Mouse (Mus musculus) frontal cortex, postnatal 25 days (tissue): ENCODE measurements around the gene Prickle2.

Experiments
- DNase-seq, 2 experiments: peaks; one replicate each; pipeline ENCODE4 v3.0.0; 2022; ENCODE audit warnings: low spot score in 2 of 2

The Prickle2 gene

DNA sequence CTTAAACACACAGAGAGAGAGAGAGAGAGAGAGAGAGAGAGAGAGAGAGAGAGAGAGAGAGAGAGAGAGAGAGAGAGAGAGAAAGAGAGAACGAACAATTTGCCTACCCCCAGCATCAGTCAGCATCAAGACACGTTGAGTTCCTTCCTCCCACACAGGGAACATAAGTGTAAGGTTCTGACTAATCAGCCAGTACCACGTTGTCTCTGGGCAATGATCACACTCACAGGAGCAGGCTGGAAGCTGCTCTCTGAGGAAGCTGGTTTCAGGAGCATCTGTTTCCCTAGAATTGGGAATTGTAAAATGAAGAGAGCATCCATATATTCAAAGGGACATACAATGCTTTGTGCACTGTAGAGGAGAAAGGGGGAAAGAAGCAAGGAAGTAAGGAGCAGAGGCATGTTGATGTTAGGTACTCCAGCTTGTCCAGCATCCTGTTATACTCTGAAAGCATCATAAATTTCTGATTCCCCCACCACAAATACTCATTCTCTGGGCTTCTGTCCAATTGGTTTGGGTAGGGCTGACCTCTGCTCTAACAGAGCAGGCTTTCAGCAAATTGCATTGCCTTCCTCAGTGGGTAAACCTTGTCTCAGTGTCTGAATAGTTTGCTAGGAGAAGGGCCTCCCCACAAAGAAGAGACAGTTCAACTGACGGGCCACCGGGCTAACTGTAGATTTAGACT, 116.4 kb downstream of the Prickle2 start:
- no peak for DNase-seq

DNA sequence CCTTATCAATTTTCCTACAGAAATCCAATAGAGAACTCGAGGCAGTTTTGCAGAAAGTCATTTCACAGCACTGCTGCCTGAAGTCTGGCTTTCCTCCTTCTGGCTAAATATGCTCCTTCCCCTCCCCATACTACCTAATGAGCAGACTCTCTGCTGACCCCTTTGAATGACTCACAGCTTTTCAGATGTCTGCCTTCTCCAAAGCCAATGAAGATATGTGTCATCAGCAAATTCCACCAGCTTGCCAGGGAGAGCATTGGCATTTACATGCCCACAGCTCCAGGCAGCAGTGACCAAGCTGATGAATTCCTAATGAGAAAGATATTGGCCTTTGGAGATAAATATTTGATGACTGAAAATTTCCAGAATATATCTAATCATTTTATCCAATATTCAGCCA, 121.9 kb downstream of the Prickle2 start:
- no peak for DNase-seq

DNA sequence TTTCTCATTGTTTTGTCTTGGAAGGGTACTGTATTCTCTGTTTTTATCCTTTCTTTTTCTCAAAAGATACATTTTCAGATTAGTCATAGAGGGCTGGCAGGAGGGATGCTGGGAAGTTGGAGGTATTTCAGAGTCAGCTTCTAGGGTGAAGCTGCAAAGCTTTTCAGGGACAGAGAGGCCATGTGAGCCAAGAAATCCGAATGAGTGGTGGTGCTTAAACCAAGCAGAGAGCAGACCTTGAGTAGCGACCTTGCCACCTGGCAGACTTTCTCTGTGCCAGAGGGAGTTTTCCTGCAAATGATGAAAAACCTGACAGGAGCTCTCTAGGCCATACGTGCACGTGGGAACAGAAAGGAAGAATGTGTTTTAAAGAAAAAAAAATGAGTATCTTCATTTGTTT, 130.7 kb downstream of the Prickle2 start:
- DNase-seq, result no peak

DNA sequence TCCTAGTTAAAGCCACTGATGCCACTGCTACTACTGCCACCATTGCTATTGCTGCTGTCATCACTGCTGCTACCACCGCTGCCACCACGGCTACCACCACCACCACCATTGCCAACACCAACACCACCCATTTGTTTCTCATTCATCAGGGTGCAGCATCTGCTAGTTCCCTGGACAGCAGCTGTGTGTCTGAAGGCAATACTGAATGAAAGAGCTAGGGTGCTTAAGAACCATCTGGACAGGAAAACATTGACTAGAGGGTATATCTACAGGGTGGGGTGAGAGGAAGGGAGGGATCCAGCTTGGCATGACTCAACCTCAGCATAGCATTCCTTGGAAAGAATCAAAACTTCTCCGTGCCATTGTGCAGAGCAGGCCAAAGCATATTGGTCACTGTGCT, 133.8 kb downstream of the Prickle2 start:
- no peak for DNase-seq

DNA sequence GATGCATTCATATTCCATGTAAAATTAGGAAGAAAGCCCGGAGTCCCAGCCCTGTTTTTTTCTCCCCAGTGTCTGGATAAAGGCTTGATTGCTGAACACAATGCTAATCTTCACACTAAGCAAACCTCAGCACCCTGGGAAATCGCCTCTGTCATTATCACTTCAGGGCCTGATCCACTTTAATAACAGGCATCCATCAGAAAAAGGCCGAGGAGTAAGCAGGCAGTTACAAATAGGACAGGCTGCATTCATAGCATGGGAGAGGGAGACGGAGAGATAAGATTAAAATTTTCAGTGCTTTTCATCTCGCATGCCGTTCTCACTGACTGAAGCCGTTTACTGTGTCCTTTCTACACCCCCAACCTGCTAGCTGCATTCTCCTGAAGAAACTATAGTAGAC, 135.9 kb downstream of the Prickle2 start:
- no peak for DNase-seq

DNA sequence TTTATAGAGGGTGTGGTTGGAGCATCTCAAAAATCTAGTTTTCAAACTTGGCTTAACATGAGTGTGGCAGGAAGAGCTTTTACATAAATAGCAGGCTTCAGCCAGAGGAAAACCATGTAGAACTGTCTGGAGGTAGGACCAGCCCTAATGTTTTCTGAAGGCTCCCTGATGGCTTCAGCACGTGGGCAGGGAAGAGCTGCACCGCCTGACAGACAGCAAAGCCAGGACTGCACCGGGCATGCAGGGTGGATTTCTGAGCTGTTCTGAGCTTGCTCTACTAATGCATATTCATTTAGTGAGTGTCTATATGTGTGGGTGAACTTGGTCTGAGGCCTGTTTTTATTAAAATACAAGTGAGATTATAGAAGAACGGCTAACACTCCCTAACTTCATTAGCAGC, 136.7 kb downstream of the Prickle2 start:
- peak in 1 of 2 experiments; percentile 26 for DNase-seq

DNA sequence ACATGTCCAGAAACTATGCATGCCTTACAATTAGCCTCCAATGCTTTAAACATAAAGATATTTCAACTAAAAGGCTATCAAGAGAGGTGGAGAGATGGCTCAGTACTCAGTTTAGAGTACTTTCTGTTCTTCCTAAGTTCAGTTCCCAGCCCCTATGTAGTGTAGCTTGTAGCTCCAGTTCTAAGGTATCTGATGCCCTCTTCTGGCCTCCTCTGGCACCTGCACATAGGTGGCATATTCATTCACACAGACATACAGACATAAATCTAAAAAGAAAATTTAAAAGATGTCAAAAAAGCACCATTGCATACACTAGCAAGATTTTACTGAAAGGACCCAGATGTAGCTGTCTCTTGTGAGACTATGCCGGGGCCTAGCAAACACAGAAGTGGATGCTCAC, 146.7 kb downstream of the Prickle2 start:
- DNase-seq, result no peak

DNA sequence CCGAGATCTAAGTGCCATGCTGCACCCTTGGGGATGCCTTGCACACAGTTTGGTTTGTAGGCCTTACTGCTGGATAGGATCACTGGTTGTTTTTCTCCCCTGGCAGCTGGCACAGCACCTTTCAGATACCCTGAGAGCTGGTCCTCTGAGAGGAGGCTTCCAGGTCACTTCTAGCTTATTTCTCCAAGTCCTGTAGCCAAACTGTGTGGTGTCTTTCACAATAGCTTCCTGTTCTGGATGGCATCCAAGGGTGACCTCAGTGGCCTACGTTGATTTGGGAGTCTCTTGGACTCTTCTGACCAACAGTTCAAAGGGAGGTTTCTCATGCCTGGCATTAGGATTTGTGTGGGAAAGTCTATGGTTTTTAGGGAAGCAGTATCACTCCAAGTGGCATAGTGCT, 150.3 kb downstream of the Prickle2 start:
- no peak for DNase-seq

DNA sequence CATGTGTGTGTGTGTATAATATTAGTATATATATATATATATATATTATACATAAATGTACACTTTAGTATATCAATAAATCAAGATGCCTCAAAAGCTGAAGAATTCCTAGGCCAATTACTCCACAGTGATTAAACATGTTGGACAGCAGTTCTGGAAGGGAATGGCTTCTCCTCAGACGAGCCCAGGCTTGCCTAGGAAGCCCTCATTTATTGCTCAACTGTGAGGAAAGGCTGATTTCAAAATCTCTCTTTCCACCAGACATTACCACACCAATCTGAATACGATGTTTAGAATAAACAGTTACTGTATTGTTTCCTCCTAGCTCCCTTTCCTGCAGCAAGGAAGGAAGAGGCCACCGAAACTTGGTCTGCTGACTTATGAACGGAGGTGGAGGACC, 152.9 kb downstream of the Prickle2 start:
- DNase-seq, result no peak

DNA sequence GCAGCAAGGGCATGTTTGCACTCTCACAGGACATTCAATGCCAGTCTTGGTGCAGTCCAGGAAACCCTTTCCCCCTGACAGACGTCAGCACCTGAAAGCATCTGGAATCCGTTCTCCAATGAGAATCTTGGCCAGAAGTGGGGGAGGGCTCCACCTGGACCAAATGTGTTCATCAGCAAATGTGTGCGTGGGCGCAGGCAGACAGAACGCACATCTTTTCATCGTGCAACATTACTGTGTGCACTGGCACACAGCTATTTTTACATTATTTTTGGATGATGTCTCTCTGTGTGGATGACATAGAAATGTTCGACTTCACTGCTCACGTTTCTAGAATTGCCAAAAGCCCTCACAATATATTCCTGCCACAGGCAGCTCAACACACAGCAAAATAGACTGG, 156.7 kb downstream of the Prickle2 start:
- no peak for DNase-seq

DNA sequence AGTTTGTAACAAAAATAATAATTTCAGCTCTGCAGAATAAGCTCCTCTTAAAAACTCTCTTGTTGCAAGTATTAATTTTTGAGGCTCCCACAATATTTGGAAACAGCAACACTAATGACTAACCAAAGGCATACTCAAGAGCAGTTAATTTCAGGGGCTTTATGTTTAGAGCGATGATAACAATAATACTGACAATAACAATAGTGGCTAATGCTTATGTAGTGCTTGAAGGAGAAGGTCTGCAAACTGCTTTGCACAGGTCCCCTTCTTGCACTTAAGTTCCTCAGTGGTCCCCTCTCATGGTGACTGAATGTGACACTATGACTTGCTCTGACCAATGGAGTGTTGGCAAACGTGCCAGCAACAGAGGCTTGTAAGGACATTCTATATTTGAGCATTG, 160.8 kb downstream of the Prickle2 start:
- DNase-seq, result no peak

DNA sequence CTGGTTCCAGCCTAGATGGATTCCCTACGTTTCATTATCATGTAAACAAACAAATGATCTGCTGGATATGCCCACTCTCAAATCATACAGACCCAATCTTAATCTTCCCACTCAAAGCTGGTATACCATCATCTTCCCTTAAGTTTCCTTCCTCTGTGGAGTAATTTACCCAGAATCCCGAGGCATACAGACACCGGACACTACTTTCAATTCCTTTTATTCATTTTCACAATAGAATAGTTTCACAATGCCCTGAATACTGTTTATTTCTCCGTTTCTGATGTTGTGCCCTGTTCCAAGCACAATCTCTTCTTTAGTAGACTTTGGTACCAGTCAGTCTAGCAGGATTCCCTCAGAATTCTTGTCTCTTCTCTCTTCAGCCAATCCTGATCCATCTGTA, 162.1 kb downstream of the Prickle2 start:
- no peak for DNase-seq

DNA sequence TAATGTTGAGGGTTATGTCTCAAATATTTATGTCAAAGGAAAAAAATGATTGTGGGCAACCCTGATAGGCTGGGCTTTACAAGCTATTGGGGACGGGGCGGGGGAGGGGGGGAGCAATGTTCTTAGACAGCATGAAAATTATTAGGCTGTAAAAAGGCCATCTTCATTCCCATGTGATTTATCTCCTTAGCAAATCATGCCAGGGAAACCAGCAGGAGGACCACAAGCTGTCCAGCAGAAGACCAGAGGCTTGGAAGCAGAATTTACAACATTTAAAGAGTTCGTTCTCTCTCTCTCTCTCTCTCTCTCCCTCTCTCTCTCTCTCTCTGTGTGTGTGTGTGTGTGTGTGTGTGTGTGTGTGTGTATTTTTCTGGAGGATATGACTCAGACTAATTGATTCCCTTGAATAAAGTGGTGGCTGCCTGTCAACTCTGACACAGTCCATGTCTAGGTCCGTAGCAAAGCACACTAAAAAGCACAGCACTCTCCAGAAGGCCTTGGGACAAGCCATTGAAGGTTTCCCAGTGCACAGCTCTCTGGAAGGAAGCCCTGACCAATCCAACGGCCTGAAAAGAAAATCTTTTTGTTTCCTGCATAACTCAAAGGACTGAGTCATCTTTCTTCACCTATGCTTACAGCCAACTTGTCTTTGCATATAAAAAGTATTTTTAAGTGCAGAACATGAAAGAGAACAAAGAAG, 163.4 kb downstream of the Prickle2 start:
- DNase-seq, result no peak

DNA sequence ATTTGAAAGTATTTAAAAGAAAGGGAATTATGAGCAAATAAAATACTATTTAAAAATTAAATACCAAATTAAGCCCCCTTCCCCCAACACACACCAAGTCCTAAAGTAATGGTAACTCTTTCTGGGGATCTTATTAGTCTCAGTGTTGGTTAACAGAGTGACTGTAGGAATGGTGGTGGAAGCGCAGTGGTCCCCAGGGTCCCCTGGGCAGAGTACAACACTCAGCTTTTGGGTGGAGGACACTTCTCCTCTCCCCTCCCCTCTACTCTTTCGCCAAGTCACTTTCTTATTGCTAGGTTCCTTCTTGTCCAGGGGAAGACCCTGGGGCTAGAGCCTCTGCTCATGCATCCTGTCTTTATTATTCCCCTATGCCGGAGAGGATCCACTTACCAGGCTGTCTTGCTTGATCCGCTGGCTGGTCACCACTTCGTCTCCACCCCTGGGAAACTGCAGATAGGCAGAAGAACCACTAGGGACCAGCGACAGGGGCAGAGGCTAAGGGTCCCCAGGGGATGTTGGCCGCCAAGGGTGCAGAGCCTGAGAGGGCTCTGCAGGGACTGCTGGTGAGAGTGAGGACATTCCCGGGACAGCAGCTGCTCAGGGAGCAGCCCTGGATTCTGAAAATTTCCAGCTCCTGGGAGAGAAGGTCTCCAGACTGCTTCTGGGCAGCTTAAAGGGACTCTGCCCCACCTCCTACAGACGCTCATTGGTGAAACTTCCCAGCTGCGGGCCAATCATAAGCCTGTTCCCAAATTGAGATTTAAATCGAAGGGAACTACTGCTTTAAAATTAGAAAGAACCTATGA, 171.5 kb downstream of the Prickle2 start:
- DNase-seq, result peak; percentile 42 to 49

DNA sequence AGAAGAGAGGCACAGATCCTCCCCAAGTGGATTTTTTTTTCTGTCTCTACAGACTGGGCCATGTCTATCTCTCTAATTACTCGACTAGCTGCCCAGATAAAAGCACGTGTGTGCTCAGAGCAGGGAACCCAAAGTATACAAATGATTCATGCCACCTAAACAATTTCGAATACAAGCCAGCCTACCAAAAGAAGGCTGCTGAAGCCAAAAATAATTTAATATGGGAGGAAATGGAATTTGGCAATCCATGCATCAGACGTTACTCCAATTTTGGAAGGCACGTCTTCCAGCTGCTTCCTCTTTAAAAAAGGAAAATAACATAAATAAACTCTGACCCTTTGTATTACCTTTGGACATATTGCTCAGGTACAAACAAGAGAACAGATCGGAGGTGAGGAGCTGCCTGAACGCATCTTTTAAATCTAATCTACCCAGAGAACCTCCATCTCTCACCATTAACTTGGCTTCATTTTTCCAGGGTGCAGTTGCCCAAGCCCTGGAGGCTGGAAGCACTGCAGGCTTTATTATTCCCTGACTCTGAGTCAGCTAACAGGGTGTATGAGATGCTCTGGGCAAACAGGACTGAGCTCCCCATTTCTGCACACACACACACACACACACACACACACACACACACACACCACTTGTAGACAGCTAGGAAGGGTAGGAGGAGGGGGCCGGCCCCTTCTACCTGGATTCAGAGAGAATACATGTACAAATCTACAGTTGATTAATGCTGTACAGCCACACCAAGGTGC, 172.5 kb downstream of the Prickle2 start:
- no peak for DNase-seq

DNA sequence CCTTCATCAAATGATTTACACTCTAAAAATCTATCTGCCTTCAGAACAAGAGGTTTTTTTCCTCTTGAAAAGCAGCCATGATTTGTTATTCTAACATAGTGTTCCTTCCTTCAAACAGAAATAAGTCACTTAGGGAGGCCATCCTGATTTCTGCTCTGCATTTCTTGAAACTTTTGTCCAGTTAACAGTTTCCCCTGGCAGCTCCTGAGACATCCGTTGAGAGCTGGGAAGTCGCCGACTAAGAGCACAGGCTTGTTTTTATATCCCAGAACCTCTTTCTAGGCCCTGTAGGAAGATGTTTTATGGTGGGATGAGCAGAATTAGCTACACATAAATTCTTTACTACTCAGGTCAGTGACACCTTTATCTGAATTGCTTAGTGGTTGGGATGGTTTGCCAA, 173.1 kb downstream of the Prickle2 start:
- DNase-seq, result no peak

DNA sequence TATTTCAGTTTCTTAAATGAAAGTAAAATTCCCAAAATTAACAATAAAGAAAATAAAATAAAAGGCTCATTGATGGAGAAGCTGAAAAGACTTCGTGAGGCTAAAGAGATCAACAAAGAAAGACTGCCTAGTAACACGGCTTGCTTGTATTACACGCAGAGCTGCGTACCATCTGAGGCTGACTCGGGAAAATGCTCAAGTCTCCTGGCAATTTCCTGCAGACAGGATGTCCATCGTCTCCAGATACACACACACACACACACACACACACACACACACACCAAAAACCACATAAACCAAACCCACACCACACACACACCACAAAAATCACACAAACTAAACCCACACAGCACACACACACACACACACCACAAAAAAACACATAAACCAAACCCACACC, 173.6 kb downstream of the Prickle2 start:
- DNase-seq, result no peak

DNA sequence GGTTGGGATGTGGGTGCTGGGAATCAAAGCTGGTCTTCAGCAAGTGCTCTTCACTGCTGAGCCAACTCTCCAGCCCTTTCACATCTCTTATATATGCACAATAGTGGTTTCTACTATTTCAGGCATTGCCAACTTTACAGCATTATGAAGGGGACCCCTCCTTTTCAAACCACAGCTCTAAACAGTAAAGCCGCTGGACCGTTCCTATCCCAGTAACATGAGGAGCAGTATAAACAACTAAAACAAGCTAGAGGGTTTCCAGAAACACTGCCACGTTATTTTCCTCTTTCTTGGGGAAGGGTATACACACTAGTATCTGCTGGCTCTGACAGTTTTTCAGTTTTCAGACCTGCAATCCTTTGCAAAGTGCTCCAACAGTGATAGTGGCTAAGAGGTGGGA, 179.7 kb downstream of the Prickle2 start:
- DNase-seq, result no peak

DNA sequence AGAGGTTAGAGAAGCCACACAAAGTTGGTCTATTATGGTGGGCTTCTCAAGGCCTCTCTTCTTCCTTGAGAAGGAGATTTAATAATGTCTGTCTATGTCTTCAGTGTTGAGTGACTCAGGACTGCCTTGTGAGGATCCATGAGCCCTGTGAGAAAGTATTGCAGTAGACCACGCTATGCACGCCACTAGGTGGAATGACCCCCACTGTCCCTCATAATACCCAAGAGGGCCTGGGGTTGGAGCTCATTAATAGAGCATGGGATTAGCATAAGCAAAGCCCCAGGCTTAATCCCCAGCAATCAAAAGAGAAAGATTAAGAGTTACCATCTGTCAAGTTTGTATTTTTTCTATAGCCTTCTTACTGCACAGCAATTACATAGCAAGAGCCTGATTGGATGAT, 180.3 kb downstream of the Prickle2 start:
- DNase-seq, result no peak

DNA sequence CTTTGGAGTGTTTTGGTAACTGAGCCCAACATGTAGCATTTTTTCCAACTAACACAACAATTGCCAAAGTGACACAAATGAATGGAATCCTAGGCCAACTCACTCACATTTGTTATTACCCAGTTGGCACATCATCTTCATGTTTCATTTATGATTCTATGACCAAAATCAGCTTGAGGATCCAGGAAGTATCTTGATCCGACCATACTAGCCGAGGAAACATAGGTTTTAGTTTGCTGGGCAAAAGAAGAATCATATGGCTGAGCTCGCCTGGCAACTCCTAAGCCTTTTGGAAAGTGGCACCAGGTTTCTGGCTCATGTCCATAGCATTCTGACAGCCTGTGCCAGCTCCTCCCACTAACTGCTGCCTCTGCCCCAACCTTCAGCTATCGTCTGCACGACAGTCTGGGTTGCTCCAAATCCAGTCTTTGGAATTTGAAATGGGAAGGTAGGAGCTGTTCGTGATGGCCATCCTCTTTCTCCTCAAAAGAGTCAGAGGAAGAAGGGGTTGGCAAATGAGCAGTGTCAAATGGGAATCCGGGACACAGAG, 184.4 kb downstream of the Prickle2 start:
- DNase-seq, result peak; percentile 37 to 57

DNA sequence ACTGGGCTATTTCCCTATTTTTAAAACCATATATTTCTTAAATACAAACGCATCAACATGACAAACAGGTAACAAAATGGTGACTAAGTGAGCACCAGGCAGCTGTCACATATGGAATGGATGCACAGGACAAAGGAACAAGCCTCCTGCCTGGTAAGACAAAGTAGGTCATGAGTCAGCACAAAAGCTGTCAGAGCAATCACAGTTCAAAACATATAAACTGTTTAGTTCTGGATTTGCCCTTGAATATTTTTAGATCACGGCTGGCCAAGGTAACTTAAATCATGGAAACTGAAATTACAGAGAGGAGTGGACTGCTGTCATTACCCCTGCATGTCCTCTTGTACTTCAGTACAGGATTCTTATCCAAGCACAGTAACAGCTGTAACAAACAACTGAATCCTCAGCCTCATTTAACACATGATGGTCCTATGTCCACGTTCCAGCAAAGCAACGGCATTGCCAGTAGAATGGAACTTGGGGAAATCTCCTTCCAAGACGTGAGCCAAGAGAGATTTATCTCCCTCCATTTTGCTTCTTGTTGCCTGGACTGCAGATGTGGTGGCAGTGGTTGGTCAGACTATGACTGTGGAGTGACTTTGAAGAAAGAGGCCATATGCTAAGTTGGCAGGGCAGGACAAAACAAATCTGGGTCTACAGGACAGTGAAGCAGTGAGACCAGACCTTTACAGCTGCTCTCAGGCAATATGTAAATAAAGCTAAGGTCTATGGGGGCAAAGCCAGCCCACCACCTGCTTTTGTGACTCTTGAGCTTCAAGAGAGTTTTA, 185.7 kb downstream of the Prickle2 start:
- no peak for DNase-seq
